Mouse (Mus musculus): ENCODE results near the gene Spag6. TPM values are rescaled to one million over a fixed set of nuclear protein-coding genes. Genes with fewer than 3 reads are reported as not detected.
A peak's percentile ranks its signal among the peaks of the same experiment; 100 is the strongest.

Spag6 gene
- polyA plus RNA-seq, 1 experiment, result 0.60 TPM

GRCm38 (mm10) chr2:18765481-18766249, 71.8 kb downstream of the Spag6 start:
- H3K4me1 ChIP-seq (ENCODE audit: control insufficient read depth, insufficient read depth, low read length), result no peaks in the 10 kb centered on the region
- TF ChIP-seq POLR2A (IDR thresholded peaks at IDR 0.05; ENCODE audit: low read depth, low read length) (no peak), CTCF (IDR thresholded peaks at IDR 0.05; ENCODE audit: borderline replicate concordance, insufficient read depth, low read length) (no peak)
- H3K4me3 ChIP-seq (ENCODE audit: insufficient read depth, low read length), result no peak overlapping the region
- H3K27ac ChIP-seq (ENCODE audit: insufficient read depth, low read length), result no peak overlapping the region

DNA sequence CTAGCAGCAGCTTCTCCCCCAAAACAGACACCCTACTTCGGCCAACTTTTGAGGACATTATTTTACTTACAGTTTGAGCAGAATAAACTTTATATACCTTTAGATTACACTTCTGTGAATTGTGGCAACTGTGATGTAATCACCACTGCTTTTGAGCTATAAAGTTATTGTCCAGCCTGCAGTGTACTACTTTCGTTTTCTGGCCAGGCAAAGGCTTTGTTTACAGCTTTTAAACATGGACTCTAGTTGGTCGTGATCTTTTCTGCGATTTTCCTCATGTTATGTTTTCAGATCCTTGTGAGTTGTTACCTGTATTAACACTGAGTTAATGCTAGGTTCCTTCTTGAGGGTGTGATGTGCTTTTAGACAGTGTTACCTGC, 72.6 kb downstream of the Spag6 start:
- H3K4me3 ChIP-seq (ENCODE audit: insufficient read depth, low read length), result peak overlapping the region; percentile 60
- no peak for TF ChIP-seq CTCF (IDR thresholded peaks at IDR 0.05; ENCODE audit: borderline replicate concordance, insufficient read depth, low read length)
- no peak for TF ChIP-seq POLR2A (IDR thresholded peaks at IDR 0.05; ENCODE audit: low read depth, low read length)
- no peaks in the 10 kb centered on the region for H3K4me1 ChIP-seq (ENCODE audit: control insufficient read depth, insufficient read depth, low read length)
- H3K27ac ChIP-seq (ENCODE audit: insufficient read depth, low read length), result peak overlapping the region; percentile 96

DNA sequence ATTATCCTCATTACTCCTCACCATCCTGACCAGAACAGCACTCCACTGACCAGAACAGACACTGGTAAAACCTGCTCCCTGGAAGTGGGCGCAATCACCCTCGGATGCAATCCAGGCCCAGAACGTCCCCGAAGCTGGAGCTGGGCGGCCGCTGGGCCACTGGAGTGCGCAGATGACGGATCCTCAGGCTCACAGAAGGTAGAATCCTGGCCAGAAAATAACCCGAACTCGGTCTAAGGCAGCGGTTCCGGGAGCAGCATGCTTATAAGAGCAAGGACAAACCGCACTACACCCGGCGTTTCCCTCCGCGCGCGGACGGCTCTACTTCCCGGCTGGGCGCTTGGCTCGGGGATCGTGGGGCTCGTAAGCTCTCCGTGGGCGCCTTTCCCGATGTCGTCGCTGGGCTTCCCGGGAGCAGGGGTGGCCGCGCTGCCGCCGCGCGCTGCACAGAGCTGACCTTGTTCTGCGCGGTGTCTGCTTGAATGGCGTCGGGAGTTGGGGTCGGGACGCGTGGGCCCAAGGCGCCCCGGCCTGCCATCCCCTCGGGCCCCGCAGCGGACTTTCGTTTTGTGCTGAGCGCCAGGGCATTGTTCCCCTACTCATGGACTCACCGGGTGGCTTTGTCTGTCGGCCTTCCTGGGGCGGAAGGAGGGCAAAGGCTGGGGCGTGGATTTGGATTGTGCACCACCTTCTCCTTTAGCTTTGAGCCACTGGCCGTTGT, 73.1 kb downstream of the Spag6 start:
- TF ChIP-seq CTCF (IDR thresholded peaks at IDR 0.05; ENCODE audit: borderline replicate concordance, insufficient read depth, low read length) (no peak), POLR2A (IDR thresholded peaks at IDR 0.05; ENCODE audit: low read depth, low read length) (peak; percentile 76)
- peak overlapping the region; percentile 96 for H3K27ac ChIP-seq (ENCODE audit: insufficient read depth, low read length)
- peak overlapping the region; percentile 60 for H3K4me3 ChIP-seq (ENCODE audit: insufficient read depth, low read length)
- H3K4me1 ChIP-seq (ENCODE audit: control insufficient read depth, insufficient read depth, low read length), result no peaks in the 10 kb centered on the region

DNA sequence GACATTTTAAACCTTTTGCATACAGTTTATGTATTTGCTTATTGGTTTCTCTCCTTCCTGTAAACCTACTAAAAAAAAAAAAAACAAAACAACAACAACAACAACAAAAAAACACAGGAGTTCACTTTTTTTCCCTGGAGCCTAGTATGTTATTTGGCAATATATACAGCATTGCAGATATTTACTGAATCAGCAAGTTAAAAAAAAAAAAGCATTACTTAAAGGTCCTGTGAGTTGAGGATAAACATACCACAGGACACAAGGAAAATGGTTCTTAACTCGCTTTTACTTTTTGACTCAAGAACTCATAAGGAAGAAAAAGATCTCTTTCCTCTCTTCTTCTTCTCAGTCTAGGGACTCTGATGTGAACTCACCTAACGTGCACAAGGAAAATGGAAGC, 74.6 kb downstream of the Spag6 start:
- no peak overlapping the region for H3K4me3 ChIP-seq (ENCODE audit: insufficient read depth, low read length)
- no peak overlapping the region for H3K27ac ChIP-seq (ENCODE audit: insufficient read depth, low read length)
- no peak for TF ChIP-seq POLR2A (IDR thresholded peaks at IDR 0.05; ENCODE audit: low read depth, low read length)
- no peak for TF ChIP-seq CTCF (IDR thresholded peaks at IDR 0.05; ENCODE audit: borderline replicate concordance, insufficient read depth, low read length)
- H3K4me1 ChIP-seq (ENCODE audit: control insufficient read depth, insufficient read depth, low read length), result no peaks in the 10 kb centered on the region

- Histone ChIP-seq H3K4me1 (ENCODE audit: control insufficient read depth, insufficient read depth, low read length) (no peaks in the 10 kb centered on the region), H3K4me3 (ENCODE audit: insufficient read depth, low read length) (no peak overlapping the region), H3K27ac (ENCODE audit: insufficient read depth, low read length) (no peak overlapping the region)
- TF ChIP-seq CTCF (IDR thresholded peaks at IDR 0.05; ENCODE audit: borderline replicate concordance, insufficient read depth, low read length) (no peak), POLR2A (IDR thresholded peaks at IDR 0.05; ENCODE audit: low read depth, low read length) (no peak)
Observed at GRCm38 (mm10) chr2:18772413-18772812, 78.6 kb downstream of the Spag6 start.

- no peak overlapping the region for H3K27ac ChIP-seq (ENCODE audit: insufficient read depth, low read length)
- no peaks in the 10 kb centered on the region for H3K4me1 ChIP-seq (ENCODE audit: control insufficient read depth, insufficient read depth, low read length)
- TF ChIP-seq CTCF (IDR thresholded peaks at IDR 0.05; ENCODE audit: borderline replicate concordance, insufficient read depth, low read length), result no peak
- no peak for TF ChIP-seq POLR2A (IDR thresholded peaks at IDR 0.05; ENCODE audit: low read depth, low read length)
- no peak overlapping the region for H3K4me3 ChIP-seq (ENCODE audit: insufficient read depth, low read length)
Observed at GRCm38 (mm10) chr2:18774326-18774725, 80.5 kb downstream of the Spag6 start.

DNA sequence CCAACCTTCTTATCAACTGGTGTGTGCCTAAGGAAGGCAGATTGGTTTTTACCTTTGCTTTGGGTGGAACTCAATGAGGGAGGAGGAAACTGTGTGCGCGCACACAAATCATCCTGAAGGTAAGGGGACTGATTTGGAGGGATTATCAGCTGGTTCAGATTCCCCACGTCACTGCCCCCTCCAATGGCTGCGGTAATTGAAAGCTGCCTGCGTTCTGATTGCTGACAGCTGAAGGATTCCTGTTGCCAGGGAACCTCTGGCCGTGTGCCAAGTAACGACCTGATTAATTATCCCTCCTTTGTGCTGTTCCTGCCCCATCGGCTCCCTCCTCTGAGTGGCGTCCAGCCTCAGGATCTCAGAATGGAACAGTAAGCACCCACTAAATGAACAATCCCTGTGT, 84.4 kb downstream of the Spag6 start:
- TF ChIP-seq POLR2A (IDR thresholded peaks at IDR 0.05; ENCODE audit: low read depth, low read length), result no peak
- no peak for TF ChIP-seq CTCF (IDR thresholded peaks at IDR 0.05; ENCODE audit: borderline replicate concordance, insufficient read depth, low read length)
- Histone ChIP-seq H3K4me1 (ENCODE audit: control insufficient read depth, insufficient read depth, low read length) (no peaks in the 10 kb centered on the region), H3K4me3 (ENCODE audit: insufficient read depth, low read length) (no peak overlapping the region), H3K27ac (ENCODE audit: insufficient read depth, low read length) (no peak overlapping the region)

DNA sequence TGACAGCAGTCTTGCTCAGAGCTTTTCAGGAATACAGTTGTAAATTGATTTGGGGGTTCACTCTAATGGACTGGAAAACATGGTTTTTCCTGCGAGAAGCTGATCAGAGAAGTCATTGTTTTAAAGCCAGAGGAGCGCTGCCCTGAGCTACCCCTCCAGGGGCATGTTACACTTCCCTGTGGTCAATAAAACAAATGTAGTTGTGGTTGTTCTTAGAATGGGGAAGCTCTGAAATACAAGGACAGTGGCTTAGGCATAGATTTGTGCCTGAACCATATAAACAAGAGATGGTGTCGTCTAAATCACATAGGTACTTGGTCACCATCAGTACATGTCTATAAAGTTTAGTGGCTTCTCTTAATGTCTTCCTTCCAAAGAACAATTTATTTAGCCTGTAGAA, 86.0 kb downstream of the Spag6 start:
- Histone ChIP-seq H3K27ac (ENCODE audit: insufficient read depth, low read length) (no peak overlapping the region), H3K4me1 (ENCODE audit: control insufficient read depth, insufficient read depth, low read length) (no peaks in the 10 kb centered on the region), H3K4me3 (ENCODE audit: insufficient read depth, low read length) (no peak overlapping the region)
- no peak for TF ChIP-seq CTCF (IDR thresholded peaks at IDR 0.05; ENCODE audit: borderline replicate concordance, insufficient read depth, low read length)
- TF ChIP-seq POLR2A (IDR thresholded peaks at IDR 0.05; ENCODE audit: low read depth, low read length), result no peak

DNA sequence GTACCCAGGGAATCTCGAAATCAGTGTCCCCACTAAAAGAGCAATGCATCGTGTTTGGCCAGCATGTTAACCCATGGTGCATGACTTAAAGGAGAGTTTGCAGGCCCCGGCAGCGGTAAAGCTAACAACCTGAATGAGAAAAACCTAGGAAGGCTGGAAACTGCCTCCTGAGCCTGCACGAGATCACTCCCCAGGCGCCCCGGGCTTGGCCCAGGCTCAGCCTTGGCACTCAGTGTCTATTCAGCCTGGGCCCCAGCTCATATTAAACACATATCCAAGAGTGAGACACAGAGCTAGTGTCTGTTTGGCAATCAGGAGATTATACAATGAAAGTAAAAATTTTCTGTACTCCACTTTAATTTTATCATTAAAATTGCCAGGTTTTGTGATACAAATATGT, 87.5 kb downstream of the Spag6 start:
- Histone ChIP-seq H3K27ac (ENCODE audit: insufficient read depth, low read length) (no peak overlapping the region), H3K4me1 (ENCODE audit: control insufficient read depth, insufficient read depth, low read length) (no peaks in the 10 kb centered on the region), H3K4me3 (ENCODE audit: insufficient read depth, low read length) (no peak overlapping the region)
- no peak for TF ChIP-seq CTCF (IDR thresholded peaks at IDR 0.05; ENCODE audit: borderline replicate concordance, insufficient read depth, low read length)
- TF ChIP-seq POLR2A (IDR thresholded peaks at IDR 0.05; ENCODE audit: low read depth, low read length), result no peak

DNA sequence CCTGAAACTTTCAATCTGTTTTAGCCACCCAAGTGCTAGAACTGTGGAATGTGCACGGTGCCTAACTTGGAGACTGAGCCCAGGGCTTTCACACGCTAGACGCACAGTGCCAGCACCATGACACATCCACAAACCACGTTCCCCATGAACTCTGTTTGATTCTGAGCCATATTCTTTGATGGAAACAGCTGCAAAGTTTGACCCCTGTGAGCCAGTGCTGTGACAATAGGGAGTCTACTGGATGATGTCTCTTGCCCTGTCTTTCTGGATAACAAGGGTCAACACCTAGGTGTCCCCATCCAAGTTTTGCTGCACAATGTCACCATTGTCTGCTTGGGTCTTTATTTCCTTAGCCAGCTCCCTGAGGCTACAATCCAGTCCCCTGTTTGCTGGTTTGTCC, 100.4 kb downstream of the Spag6 start:
- H3K4me1 ChIP-seq (ENCODE audit: control insufficient read depth, insufficient read depth, low read length), result no peaks in the 10 kb centered on the region
- H3K27ac ChIP-seq (ENCODE audit: insufficient read depth, low read length), result no peak overlapping the region
- H3K4me3 ChIP-seq (ENCODE audit: insufficient read depth, low read length), result no peak overlapping the region
- TF ChIP-seq POLR2A (IDR thresholded peaks at IDR 0.05; ENCODE audit: low read depth, low read length) (no peak), CTCF (IDR thresholded peaks at IDR 0.05; ENCODE audit: borderline replicate concordance, insufficient read depth, low read length) (no peak)
